Mouse (Mus musculus) hindbrain, embryonic 11.5 days (tissue): ENCODE measurements around the gene Smad9. TPM values are rescaled to one million over a fixed set of nuclear protein-coding genes. Genes with fewer than 3 reads are reported as not detected.
A peak's percentile ranks its signal among the peaks of the same experiment; 100 is the strongest.
"Not testable (repeated sequence)": the region's sequence is repeated elsewhere in the genome, so short reads cannot be mapped to it uniquely, and the experiment has no call there.

ENCODE experiments used
- ATAC-seq: fragments of 200-750 bp; cut with Nextera tagmentation; 2 replicates; pipeline ENCODE4 v1.8.0; 2017; ENCODE audit warnings: mild to moderate bottlenecking, moderate TSS enrichment, moderate library complexity; ENCODE audit not compliant: low FRiP score
- DNase-seq: peaks from one replicate; pipeline ENCODE4 v3.0.0-alpha.2; 2015; ENCODE audit warnings: low spot score
- H3K27ac ChIP-seq: fragments of 300-500 bp; sonication (generic); 2 replicates; pipeline ENCODE4 v1.5.1; 2014; ENCODE audit warnings: mild to moderate bottlenecking, low read depth, low read length
- H3K27me3 ChIP-seq: fragments of 300-500 bp; sonication (generic); 2 replicates; pipeline ENCODE4 v1.6.1; 2014; ENCODE audit warnings: mild to moderate bottlenecking, low read length, moderate library complexity, mixed read lengths; ENCODE audit not compliant: control insufficient read depth, insufficient read depth
- H3K36me3 ChIP-seq: fragments of 300-500 bp; sonication (generic); 2 replicates; pipeline ENCODE4 v1.6.1; 2014; ENCODE audit warnings: mild to moderate bottlenecking, low read length, moderate library complexity, mixed read lengths; ENCODE audit not compliant: control insufficient read depth, insufficient read depth
- H3K4me1 ChIP-seq: fragments of 300-500 bp; sonication (generic); replicated peaks from 2 replicates; pipeline ENCODE4 v1.6.1; 2014; ENCODE audit warnings: low read length, mixed read lengths; ENCODE audit not compliant: control insufficient read depth, insufficient read depth
- H3K4me2 ChIP-seq: fragments of 300-500 bp; sonication (generic); replicated peaks from 2 replicates; pipeline ENCODE4 v1.6.1; 2014; ENCODE audit warnings: mild to moderate bottlenecking, low read depth, low read length
- H3K4me3 ChIP-seq: fragments of 300-500 bp; sonication (generic); 2 replicates; pipeline ENCODE4 v1.5.1; 2014; ENCODE audit warnings: low read depth, low read length
- H3K9ac ChIP-seq: fragments of 300-500 bp; sonication (generic); 2 replicates; pipeline ENCODE4 v1.6.1; 2014; ENCODE audit warnings: low read depth, low read length
- H3K9me3 ChIP-seq: fragments of 300-500 bp; sonication (generic); 2 replicates; pipeline ENCODE4 v1.6.1; 2016; ENCODE audit warnings: low read length; ENCODE audit not compliant: control insufficient read depth
- WGBS: fragments of 180-500 bp; shearing (Covaris S2); extraction: QIAGEN DNeasy Blood & Tissue Kit; methylation state at CpG from one replicate; pipeline ENCODE4 v1.1.7; 2014; 5-methylcytosine and 5-hydroxymethylcytosine counted together
- polyA plus RNA-seq: library from polyadenylated mRNA; unstranded; fragments of >200 nt; fragmentation: Nextera tagmentation; extraction: Ambion mirVana; gene quantifications from 2 replicates; pipeline ENCODE4 v1.2.1, GENCODE M21; 2014

The Smad9 gene
- polyA plus RNA-seq, 1 experiment from 2014 or later: 0.66 TPM

DNA sequence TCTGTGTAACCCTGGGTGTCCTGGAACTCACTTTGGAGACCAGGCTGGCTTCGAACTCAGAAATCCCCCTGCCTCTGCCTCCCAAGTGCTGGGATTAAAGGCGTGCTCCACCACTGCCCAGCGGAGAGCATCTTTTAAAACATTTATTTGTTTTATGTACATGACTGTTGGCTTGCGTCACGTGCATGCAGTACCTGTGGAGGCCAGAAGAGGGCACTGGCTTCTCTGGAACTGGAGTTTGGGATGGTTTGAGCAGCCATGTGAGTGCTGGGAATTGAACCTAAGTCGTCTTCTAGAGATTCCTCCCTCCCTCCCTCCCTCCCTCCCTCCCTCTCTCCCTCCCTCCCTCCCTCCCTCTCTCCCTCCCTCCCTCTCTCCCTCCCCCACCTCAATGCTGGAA, 10.1 kb downstream of the Smad9 start:
- H3K27ac ChIP-seq, H3K4me1 ChIP-seq, H3K4me3 ChIP-seq, H3K9ac ChIP-seq, H3K9me3 ChIP-seq, ATAC-seq, H3K4me2 ChIP-seq, H3K27me3 ChIP-seq, H3K36me3 ChIP-seq: not testable (repeated sequence)
- WGBS: 86% methylated on average over 6 of the region's 6 CpGs
- peak; percentile 27 for DNase-seq

DNA sequence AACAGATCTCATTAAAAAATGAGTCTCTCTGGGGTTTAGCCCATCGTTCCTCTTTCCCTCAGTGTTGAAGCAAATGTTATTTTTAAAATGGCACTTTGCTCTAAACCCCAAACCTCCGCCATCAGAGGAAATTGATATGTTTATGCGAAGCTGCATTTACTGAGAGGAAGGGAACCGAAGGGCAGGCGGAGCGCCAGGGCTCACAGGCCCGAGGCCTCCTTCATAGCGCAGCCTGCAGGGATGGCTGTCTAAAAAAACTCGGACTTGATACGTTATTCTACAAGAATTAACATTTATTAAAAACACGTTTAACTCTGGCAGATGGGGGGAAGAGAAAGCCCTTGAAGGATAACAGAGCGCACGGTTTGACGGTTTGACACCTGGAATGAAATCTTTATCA, 10.7 kb downstream of the Smad9 start:
- DNase-seq: no peak
- no peak overlapping the region for H3K4me2 ChIP-seq

DNA sequence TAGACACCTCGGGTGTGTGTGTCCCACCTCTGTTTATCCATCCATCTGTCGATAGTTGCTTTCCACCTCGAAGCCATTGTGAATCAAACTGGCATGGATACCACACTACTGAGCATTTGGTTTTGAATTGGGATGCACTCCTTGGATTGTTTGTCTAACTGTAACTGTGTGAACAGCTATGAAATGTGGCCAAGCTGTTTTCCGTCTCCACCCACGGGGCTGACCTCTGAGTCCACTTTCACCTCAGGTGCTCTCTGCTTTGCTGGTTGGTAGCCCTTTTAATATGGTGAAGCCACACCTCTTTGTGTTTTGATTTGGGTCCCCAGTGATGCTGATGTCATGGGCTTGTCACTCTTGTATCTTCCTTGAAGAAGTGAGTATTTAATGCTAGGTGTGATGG, 11.4 kb downstream of the Smad9 start:
- DNase-seq: no peak
- ATAC-seq: no peak
- Histone ChIP-seq H3K9ac (no peak overlapping the region), H3K9me3 (no peaks in the 10 kb centered on the region), H3K36me3 (no peaks in the 10 kb centered on the region), H3K4me1 (no peaks in the 10 kb centered on the region), H3K27ac (no peak overlapping the region), H3K4me3 (no peak overlapping the region), H3K4me2 (no peak overlapping the region), H3K27me3 (no peaks in the 10 kb centered on the region)
- WGBS: 84% methylated on average over 5 of the region's 5 CpGs

More for the DNA sequence above, 10.7 kb downstream of the Smad9 start:
- no peak for ATAC-seq
- Histone ChIP-seq H3K9ac (no peak overlapping the region), H3K36me3 (no peaks in the 10 kb centered on the region), H3K4me1 (no peaks in the 10 kb centered on the region), H3K9me3 (no peaks in the 10 kb centered on the region), H3K4me3 (no peak overlapping the region), H3K27ac (no peak overlapping the region), H3K27me3 (no peaks in the 10 kb centered on the region)
- 80% methylated on average over 14 of the region's 14 CpGs for WGBS

DNA sequence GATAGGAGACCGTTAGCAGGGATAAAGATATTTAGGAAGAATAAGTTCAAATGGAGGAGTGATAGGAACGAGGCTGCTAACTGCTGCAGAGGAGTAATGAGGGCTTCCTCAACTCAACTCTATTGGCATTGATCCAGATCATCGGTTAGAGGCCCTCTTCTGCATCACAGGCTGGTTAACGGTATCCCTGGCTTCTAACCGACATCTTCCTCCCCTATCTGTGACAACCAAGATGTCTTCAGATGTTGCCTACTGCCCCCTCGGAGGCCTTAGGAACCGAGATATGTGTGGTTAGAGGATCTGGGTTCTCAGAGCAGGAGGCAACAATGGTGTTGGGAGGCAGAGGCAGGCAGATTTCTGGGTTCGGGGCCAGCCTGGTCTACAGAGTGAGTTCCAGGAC, 13.2 kb downstream of the Smad9 start:
- no peak for DNase-seq

DNA sequence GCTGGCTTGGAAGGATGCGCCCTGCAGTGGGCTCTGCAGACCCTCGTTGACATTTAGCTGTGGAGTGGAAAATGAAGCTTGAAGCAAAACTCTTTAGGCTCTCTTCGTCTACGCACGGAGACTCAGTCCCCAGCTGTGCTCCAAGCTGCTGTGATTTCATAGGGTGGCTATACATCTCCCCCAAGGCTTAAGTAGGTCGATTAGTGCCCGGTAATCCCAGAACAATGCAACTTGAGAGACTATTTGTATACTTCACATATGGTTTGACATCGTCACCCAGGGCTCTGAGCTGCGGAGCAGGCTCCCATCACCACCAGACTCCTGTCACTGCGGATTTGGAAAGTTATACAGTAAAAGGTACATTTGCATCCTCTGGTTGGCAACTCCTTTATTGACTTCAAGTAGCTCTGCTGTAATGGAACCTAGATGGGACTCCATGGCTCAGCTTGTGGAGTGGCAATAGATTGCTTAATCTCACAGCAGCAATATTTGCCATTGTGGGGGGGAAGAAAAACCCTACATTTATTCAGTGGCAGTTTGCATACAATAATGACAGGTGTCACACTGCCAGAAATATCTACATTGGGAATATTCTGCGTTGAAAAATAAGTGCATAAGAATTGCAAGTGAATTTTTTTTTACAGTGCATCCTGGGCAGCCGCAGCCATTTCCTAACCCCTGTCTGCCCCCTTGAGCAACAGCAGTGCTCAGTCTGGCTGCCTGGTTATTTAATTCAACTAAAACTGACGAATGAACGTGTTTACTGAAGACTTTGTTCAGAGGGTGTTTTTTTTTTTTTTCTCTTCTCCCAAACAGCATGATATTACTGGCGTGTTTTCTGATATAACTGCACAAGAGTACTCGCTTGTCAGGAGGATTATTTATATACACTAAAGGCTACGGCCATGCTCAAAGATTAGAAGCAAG, 14.2 kb downstream of the Smad9 start:
- Histone ChIP-seq H3K9me3 (peaks cover 4% of the 10 kb centered on the region; the same call in 1 of the 2 replicates), H3K27ac (no peak overlapping the region), H3K36me3 (no peaks in the 10 kb centered on the region), H3K4me1 (no peaks in the 10 kb centered on the region), H3K9ac (no peak overlapping the region), H3K4me3 (no peak overlapping the region), H3K4me2 (no peak overlapping the region), H3K27me3 (no peaks in the 10 kb centered on the region)
- ATAC-seq: no peak
- 83% methylated on average over 17 of the region's 17 CpGs for WGBS
- DNase-seq: no peak

More for the DNA sequence above, 13.2 kb downstream of the Smad9 start:
- H3K4me3 ChIP-seq: no peak overlapping the region
- 90% methylated on average over 8 of the region's 8 CpGs for WGBS
- H3K27me3 ChIP-seq: no peaks in the 10 kb centered on the region
- H3K4me2 ChIP-seq: no peak overlapping the region
- H3K4me1 ChIP-seq: no peaks in the 10 kb centered on the region
- no peak for ATAC-seq
- peaks cover 3% of the 10 kb centered on the region; the same call in 1 of the 2 replicates for H3K9me3 ChIP-seq
- no peak overlapping the region for H3K9ac ChIP-seq
- no peaks in the 10 kb centered on the region for H3K36me3 ChIP-seq
- H3K27ac ChIP-seq: no peak overlapping the region

DNA sequence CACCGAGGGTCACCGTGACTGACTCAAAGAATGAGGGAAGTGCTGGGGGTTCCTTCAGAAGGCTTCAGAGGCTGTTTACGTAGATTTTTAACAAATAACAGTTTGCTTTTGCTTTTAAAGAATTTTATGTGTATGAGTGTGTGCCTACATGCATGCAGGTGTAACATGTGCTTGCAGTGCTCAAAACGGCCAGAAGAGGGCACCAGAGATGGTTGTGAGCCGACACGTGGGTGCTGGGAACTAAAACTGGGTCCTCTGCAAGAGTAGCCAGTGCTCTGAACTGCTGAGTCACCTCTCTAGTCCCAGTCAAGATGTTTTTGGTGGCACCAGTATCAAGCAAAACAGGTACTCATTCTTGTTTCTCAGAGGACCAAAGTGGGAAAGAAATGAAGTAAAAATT, 18.2 kb downstream of the Smad9 start:
- H3K27me3 ChIP-seq: no peaks in the 10 kb centered on the region
- no peaks in the 10 kb centered on the region for H3K4me1 ChIP-seq
- no peak overlapping the region for H3K9ac ChIP-seq
- WGBS: 79% methylated on average over 6 of the region's 6 CpGs
- ATAC-seq: no peak
- no peaks in the 10 kb centered on the region for H3K36me3 ChIP-seq
- H3K4me3 ChIP-seq: no peak overlapping the region
- no peak for DNase-seq
- no peak overlapping the region for H3K27ac ChIP-seq
- H3K9me3 ChIP-seq: peaks cover 4% of the 10 kb centered on the region; the same call in 1 of the 2 replicates
- H3K4me2 ChIP-seq: no peak overlapping the region

DNA sequence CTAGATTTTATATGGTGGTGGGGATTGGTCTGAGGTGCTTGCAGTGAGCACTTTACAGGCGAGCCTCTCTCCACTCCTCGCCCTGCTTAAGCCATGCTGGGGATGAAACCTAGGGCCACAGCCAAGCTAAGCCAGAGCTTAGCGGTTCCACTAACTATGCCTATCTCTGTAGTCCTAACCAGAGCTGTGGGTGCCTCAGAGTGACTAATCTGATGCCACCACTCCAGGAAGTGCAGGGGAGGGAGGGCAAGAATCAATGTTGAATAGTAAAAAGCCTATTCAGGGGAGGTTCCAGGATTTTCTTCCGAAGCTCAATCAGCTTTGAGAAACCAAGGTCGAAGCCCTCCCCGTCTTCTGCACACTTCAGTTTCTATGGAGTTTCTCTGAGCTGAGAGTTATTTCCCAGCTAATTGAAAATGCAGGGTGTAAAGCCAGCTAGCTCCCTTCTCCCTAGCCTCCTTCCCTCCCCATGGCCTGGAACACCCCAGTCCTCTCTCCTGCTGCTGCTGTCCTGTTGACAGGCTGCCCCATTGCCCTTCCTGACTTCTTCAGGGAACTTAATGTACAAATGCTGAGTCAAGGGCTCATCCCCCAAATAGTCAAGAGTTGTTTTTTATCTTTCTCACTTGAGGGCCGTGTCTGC, 20.7 kb downstream of the Smad9 start:
- Histone ChIP-seq H3K4me1 (no peaks in the 10 kb centered on the region), H3K27me3 (no peaks in the 10 kb centered on the region), H3K4me3 (no peak overlapping the region), H3K4me2 (no peak overlapping the region), H3K9ac (no peak overlapping the region), H3K9me3 (peaks cover 4% of the 10 kb centered on the region; the same call in 1 of the 2 replicates), H3K27ac (no peak overlapping the region), H3K36me3 (no peaks in the 10 kb centered on the region)
- DNase-seq: no peak
- no peak for ATAC-seq
- WGBS: 65% methylated on average over 7 of the region's 7 CpGs

DNA sequence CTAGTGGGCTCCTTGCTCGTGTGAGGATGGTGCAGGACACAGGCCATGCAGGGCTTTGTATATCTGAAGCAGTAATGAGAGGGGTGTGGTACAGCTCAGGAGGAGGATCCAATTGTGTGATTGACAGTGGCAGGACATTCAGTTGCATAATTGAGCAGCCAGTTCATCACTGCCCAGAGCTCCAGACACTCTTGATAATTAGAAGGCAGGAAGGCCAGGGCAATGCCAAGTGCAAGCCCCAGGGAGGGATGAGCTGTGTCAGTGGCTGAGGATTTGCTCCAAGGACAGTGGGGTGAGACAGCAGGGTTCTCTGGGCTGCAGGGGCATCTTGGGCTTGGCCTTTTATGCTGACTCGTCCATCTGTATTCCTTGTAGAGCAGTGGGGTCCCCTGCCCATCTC, 35.2 kb downstream of the Smad9 start:
- 54% methylated on average over 2 of the region's 2 CpGs for WGBS
- no peak overlapping the region for H3K27ac ChIP-seq
- H3K9me3 ChIP-seq: no peaks in the 10 kb centered on the region
- DNase-seq: no peak
- no peak overlapping the region for H3K9ac ChIP-seq
- H3K4me3 ChIP-seq: no peak overlapping the region
- H3K36me3 ChIP-seq: no peaks in the 10 kb centered on the region
- H3K4me2 ChIP-seq: no peak overlapping the region
- 0 out of 2 replicates have a peak, but pooled peaks have one; percentile 22 for ATAC-seq
- H3K4me1 ChIP-seq: no peaks in the 10 kb centered on the region
- H3K27me3 ChIP-seq: no peaks in the 10 kb centered on the region
